Mouse (Mus musculus) right cerebral cortex, adult 18-20 months (tissue): ENCODE measurements at regions not wholly inside any gene's neighbourhood (a gene's known extent, or its start where the extent isn't known, plus 50 kb on each side); places are given as distances from the start of the nearest gene placed in this dataset.
"Not testable (repeated sequence)": the region's sequence is repeated elsewhere in the genome, so short reads cannot be mapped to it uniquely, and the experiment has no call there.

ENCODE experiments used
- DNase-seq: peaks from one replicate; pipeline ENCODE4 v3.0.0; 2022; ENCODE audit warnings: mixed read lengths

DNA sequence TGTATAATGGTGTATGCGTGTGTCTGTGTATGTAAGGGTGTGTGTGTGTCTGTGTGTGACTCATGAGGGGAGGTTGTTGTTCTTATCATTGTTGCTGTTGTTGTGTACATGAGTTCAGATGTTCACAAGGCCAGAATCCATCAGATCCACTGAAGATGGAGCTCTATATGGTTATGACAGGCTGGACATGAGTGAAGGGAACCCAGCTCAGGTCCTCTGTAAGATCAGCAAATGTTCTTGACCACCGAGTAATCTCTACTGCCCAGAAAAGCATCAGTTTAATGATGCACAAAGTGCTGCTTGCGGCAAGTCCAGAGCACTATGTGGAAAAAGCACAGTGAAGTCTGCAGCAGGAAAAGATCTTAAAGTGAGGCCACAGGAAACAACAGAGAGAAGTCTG, 77.5 kb downstream of the Gm15319 start:
- DNase-seq, result not testable (repeated sequence)

GRCm38 (mm10) chr8:20284856-20285255, 78.2 kb downstream of the Gm15319 start:
- DNase-seq, result not testable (repeated sequence)

- not testable (repeated sequence) for DNase-seq
Observed at GRCm38 (mm10) chr8:20283141-20283540, 79.9 kb downstream of the Gm15319 start.

DNA sequence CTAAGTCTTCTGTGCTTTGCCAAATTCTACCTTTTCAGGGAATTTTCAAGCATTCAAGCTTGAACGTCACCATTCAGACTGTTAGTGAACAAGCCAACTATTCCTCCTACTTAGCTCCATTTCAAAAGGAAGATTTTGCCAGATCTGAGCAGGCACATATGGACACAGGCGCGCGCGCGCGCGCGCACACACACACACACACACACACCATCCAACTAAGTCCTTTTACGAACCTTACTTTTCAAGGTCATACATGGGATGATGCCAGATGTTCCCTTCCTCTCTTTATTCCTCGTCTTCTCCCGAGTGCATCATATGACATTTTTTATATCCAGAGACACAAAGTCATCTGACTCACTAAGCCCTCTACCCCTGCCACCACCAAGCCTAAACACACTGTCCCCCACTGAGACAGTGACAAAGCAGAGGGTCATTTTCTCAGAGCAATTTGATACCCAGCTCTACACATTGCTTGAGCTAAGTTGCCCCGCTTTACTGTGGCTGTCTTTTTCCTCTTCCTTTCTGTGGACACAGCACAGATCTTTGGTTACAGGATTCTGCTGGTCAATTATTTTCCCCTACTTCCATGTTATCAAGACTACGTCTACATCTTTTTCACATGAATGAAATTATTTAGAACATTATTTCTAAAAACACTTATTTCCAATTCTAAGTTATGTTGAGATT, 81.7 kb downstream of the Gm15319 start:
- DNase-seq, result not testable (repeated sequence)

DNA sequence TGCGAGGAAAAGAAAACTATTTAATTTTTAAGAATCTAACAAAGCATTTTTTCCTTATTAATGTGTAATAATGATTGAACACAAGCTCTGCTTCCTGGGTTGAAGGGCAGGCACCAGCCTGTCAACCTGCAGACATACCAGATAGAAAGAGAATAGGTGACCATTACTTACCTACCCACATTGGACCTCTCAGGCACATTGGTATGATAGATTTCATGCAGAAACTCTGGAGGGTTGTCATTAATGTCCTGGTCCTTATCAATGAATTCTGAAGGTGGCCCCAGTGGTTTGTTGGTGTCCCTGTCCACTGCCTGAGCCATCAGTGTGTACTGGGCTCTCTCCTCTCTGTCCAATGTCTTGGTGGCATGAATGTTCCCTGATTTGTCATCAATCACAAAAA, 85.3 kb downstream of the Gm15319 start:
- not testable (repeated sequence) for DNase-seq

GRCm38 (mm10) chr8:20276661-20277060, 86.3 kb downstream of the Gm15319 start:
- not testable (repeated sequence) for DNase-seq

GRCm38 (mm10) chr8:20273844-20274243, 89.2 kb downstream of the Gm15319 start:
- DNase-seq, result not testable (repeated sequence)

- DNase-seq, result not testable (repeated sequence)
Observed at GRCm38 (mm10) chr8:20267520-20268127, 95.4 kb downstream of the Gm15319 start.

DNA sequence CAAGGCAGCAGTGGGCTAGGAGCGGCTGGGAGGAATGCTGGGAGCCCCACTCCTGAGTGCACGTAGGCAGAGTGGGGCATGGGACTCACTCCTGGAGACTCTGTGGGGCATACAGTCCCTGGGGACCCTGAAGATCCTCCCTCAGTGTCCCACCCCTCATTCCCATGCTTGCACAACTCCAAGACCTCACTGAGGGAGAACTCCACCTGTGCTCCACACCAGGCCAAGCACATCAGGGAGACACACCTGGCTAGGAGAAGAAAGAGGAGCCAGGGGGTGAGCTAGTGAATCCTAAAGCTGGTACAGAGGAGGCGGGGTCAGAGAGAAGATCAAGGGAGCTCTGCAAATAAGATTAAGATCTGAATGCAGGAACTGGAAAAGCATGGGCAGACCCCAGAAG, 96.2 kb downstream of the Gm15319 start:
- not testable (repeated sequence) for DNase-seq

DNA sequence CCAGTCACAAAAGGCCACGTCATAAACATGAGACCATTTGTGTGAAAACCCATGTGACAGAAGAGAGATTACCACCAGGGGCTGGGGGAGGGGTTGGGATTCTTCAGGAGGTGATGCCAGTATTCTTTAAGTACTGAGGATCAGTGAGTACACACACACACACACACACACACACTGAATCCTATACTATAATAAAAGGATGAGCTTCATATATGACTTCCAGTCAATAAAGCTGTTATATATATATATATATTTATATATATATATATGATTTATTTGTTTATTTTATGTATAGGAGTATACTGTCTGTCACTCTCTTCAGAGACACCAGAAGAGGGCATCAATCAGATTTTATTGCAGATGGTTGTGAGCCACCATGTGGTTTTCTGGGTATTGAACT, 98.4 kb downstream of the Gm15319 start:
- not testable (repeated sequence) for DNase-seq

DNA sequence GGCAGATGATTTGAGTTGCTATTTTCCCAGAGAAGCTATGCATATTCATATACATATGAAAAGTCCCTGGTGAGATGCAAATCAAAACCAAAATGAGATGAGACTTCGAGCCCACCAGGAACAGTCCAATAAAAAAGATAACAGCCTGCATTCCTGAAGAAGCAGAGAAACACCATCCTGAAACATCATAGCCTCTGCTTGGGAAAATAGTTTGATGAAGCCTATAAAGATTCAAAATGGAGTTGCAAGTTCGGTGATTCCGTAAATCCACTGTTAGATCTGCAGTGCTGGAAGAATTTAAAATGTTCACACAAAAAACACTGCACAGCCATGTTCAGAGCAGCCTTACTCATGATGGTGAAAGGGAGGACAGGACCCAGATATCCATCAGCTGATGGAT, 98.9 kb downstream of the Gm15319 start:
- DNase-seq, result not testable (repeated sequence)

- DNase-seq, result not testable (repeated sequence)
Observed at GRCm38 (mm10) chr8:20262847-20263570, 100.0 kb downstream of the Gm15319 start.

GRCm38 (mm10) chr8:20262253-20262652, 100.8 kb downstream of the Gm15319 start:
- DNase-seq, result not testable (repeated sequence)

GRCm38 (mm10) chr8:20261452-20262181, 101.4 kb downstream of the Gm15319 start:
- DNase-seq, result not testable (repeated sequence)

- DNase-seq, result peak; percentile 49
Observed at GRCm38 (mm10) chr8:20261007-20261406, 102.0 kb downstream of the Gm15319 start.

DNA sequence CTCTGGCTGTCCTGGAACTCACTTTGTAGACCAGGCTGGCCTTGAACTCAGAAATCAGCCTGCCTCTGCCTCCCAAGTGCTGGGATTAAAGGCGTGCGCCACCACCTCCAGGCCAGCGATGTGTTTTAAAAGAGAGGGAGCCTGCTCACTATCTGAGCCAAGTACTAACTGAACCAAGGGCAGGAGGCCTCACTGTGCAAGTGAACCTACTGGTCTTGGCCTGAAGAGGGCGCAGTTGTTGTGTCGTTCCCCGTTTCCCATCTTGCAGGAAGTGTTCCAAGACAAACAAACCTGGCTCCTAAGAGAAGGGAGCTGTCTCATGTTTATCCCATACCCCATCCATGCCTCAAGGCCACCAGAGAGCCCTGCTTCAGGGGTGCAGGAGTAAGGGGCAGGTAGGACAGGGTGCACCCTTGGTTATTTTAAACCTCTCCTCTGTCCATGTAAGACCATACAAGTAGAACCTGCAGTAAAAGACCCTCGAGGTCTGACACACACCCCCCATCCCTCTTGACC, 102.8 kb downstream of the Gm15319 start:
- not testable (repeated sequence) for DNase-seq

GRCm38 (mm10) chr8:20259662-20260061, 103.3 kb downstream of the Gm15319 start:
- DNase-seq, result not testable (repeated sequence)
